Mouse (Mus musculus): ENCODE data around the gene 2200002J24Rik. TPM values are rescaled to one million over a fixed set of nuclear protein-coding genes. Genes with fewer than 3 reads are reported as not detected.

The 2200002J24Rik gene
- polyA plus RNA-seq, 1 experiment, result 0.63 TPM

- no peak for DNase-seq (ENCODE audit: low read depth in 1 of 2, low spot score in 2 of 2)
These were observed 13.2 kb downstream of the 2200002J24Rik start, which contains the start of gene Atp4a for GRCm38 (mm10) chr7:30711942-30712341. Atp4a (plus strand) TSS chr7:30712209.

GRCm38 (mm10) chr7:30717006-30717715 is 18.4 kb downstream of the 2200002J24Rik start:
- TF ChIP-seq POLR2A (IDR thresholded peaks at IDR 0.05; ENCODE audit: low read depth, low read length), result no peak
- no peak for TF ChIP-seq CTCF (IDR thresholded peaks at IDR 0.05; ENCODE audit: extremely low read depth, insufficient read depth, insufficient read length, insufficient replicate concordance)
- Histone ChIP-seq H3K36me3 (ENCODE audit: control insufficient read depth, insufficient read depth, low read length) (no peaks in the 10 kb centered on the region), H3K4me1 (ENCODE audit: control insufficient read depth, insufficient read depth, insufficient read length) (peaks cover 9% of the 10 kb centered on the region), H3K27me3 (ENCODE audit: control insufficient read depth, insufficient read depth, low read length) (peaks cover 2% of the 10 kb centered on the region; the same call in 1 of the 2 replicates), H3K27ac (ENCODE audit: insufficient read depth, low read length) (no peak overlapping the region), H3K4me3 (ENCODE audit: extremely low read depth, insufficient read depth, insufficient read length) (peak overlapping the region; percentile 46; the same call in 1 of the 2 replicates)
- peak; percentile 46 to 73 for DNase-seq (ENCODE audit: low read depth in 1 of 2, low spot score in 2 of 2)
- WGBS, result 5% methylated on average over 43 of the region's 43 CpGs

More at GRCm38 (mm10) chr7:30711942-30712341, 13.2 kb downstream of the 2200002J24Rik start, which contains the start of gene Atp4a:
- TF ChIP-seq POLR2A (IDR thresholded peaks at IDR 0.05; ENCODE audit: low read depth, low read length) (no peak), CTCF (IDR thresholded peaks at IDR 0.05; ENCODE audit: extremely low read depth, insufficient read depth, insufficient read length, insufficient replicate concordance) (no peak)
- 82% methylated on average over 3 of the region's 3 CpGs for WGBS
- H3K27ac ChIP-seq (ENCODE audit: insufficient read depth, low read length), result no peak within 1 kb of the TSS
- no peaks in the 10 kb centered on the region for H3K36me3 ChIP-seq (ENCODE audit: control insufficient read depth, insufficient read depth, low read length)
- no peak within 1 kb of the TSS for H3K4me3 ChIP-seq (ENCODE audit: extremely low read depth, insufficient read depth, insufficient read length)
- H3K4me1 ChIP-seq (ENCODE audit: control insufficient read depth, insufficient read depth, insufficient read length), result peaks cover 3% of the 10 kb centered on the region; the same call in 1 of the 2 replicates
- H3K27me3 ChIP-seq (ENCODE audit: control insufficient read depth, insufficient read depth, low read length), result peaks cover 2% of the 10 kb centered on the region; the same call in 1 of the 2 replicates

GRCm38 (mm10) chr7:30717716-30718046 is 19.0 kb downstream of the 2200002J24Rik start:
- TF ChIP-seq CTCF (IDR thresholded peaks at IDR 0.05; ENCODE audit: extremely low read depth, insufficient read depth, insufficient read length, insufficient replicate concordance) (no peak), POLR2A (IDR thresholded peaks at IDR 0.05; ENCODE audit: low read depth, low read length) (no peak)
- no peak for DNase-seq (ENCODE audit: low read depth in 1 of 2, low spot score in 2 of 2)
- Histone ChIP-seq H3K4me1 (ENCODE audit: control insufficient read depth, insufficient read depth, insufficient read length) (peaks cover 12% of the 10 kb centered on the region), H3K27me3 (ENCODE audit: control insufficient read depth, insufficient read depth, low read length) (peaks cover 2% of the 10 kb centered on the region; the same call in 1 of the 2 replicates), H3K4me3 (ENCODE audit: extremely low read depth, insufficient read depth, insufficient read length) (peak overlapping the region; percentile 46; the same call in 1 of the 2 replicates), H3K27ac (ENCODE audit: insufficient read depth, low read length) (no peak overlapping the region), H3K36me3 (ENCODE audit: control insufficient read depth, insufficient read depth, low read length) (no peaks in the 10 kb centered on the region)
- 29% methylated on average over 14 of the region's 14 CpGs for WGBS

GRCm38 (mm10) chr7:30719669-30720068 is 20.9 kb downstream of the 2200002J24Rik start:
- WGBS, result 86% methylated on average over 5 of the region's 5 CpGs
- H3K27ac ChIP-seq (ENCODE audit: insufficient read depth, low read length), result no peak overlapping the region
- no peak for TF ChIP-seq POLR2A (IDR thresholded peaks at IDR 0.05; ENCODE audit: low read depth, low read length)
- TF ChIP-seq CTCF (IDR thresholded peaks at IDR 0.05; ENCODE audit: extremely low read depth, insufficient read depth, insufficient read length, insufficient replicate concordance), result no peak
- H3K4me1 ChIP-seq (ENCODE audit: control insufficient read depth, insufficient read depth, insufficient read length), result peaks cover 12% of the 10 kb centered on the region
- no peaks in the 10 kb centered on the region for H3K36me3 ChIP-seq (ENCODE audit: control insufficient read depth, insufficient read depth, low read length)
- peaks cover 2% of the 10 kb centered on the region; the same call in 1 of the 2 replicates for H3K27me3 ChIP-seq (ENCODE audit: control insufficient read depth, insufficient read depth, low read length)
- no peak overlapping the region for H3K4me3 ChIP-seq (ENCODE audit: extremely low read depth, insufficient read depth, insufficient read length)
- DNase-seq (ENCODE audit: low read depth in 1 of 2, low spot score in 2 of 2), result no peak

- no peak for DNase-seq (ENCODE audit: low read depth in 1 of 2, low spot score in 2 of 2)
- WGBS, result 93% methylated on average over 7 of the region's 7 CpGs
- TF ChIP-seq CTCF (IDR thresholded peaks at IDR 0.05; ENCODE audit: extremely low read depth, insufficient read depth, insufficient read length, insufficient replicate concordance) (no peak), POLR2A (IDR thresholded peaks at IDR 0.05; ENCODE audit: low read depth, low read length) (no peak)
These were observed 22.6 kb downstream of the 2200002J24Rik start for GRCm38 (mm10) chr7:30721286-30721685.

GRCm38 (mm10) chr7:30723274-30723953 is 24.7 kb downstream of the 2200002J24Rik start:
- Histone ChIP-seq H3K36me3 (ENCODE audit: control insufficient read depth, insufficient read depth, low read length) (no peaks in the 10 kb centered on the region), H3K27ac (ENCODE audit: insufficient read depth, low read length) (no peak overlapping the region), H3K27me3 (ENCODE audit: control insufficient read depth, insufficient read depth, low read length) (no peaks in the 10 kb centered on the region), H3K4me3 (ENCODE audit: extremely low read depth, insufficient read depth, insufficient read length) (no peak overlapping the region), H3K4me1 (ENCODE audit: control insufficient read depth, insufficient read depth, insufficient read length) (peaks cover 5% of the 10 kb centered on the region; the same call in 1 of the 2 replicates)
- 49% methylated on average over 6 of the region's 6 CpGs for WGBS
- DNase-seq (ENCODE audit: low read depth in 1 of 2, low spot score in 2 of 2), result no peak
- TF ChIP-seq POLR2A (IDR thresholded peaks at IDR 0.05; ENCODE audit: low read depth, low read length), result no peak
- no peak for TF ChIP-seq CTCF (IDR thresholded peaks at IDR 0.05; ENCODE audit: extremely low read depth, insufficient read depth, insufficient read length, insufficient replicate concordance)

More at GRCm38 (mm10) chr7:30721286-30721685, 22.6 kb downstream of the 2200002J24Rik start:
- H3K4me1 ChIP-seq (ENCODE audit: control insufficient read depth, insufficient read depth, insufficient read length), result peaks cover 12% of the 10 kb centered on the region
- H3K27ac ChIP-seq (ENCODE audit: insufficient read depth, low read length), result no peak overlapping the region
- H3K4me3 ChIP-seq (ENCODE audit: extremely low read depth, insufficient read depth, insufficient read length), result no peak overlapping the region
- H3K36me3 ChIP-seq (ENCODE audit: control insufficient read depth, insufficient read depth, low read length), result no peaks in the 10 kb centered on the region
- H3K27me3 ChIP-seq (ENCODE audit: control insufficient read depth, insufficient read depth, low read length), result peaks cover 2% of the 10 kb centered on the region; the same call in 1 of the 2 replicates

Measured in spleen, adult 2 months (tissue).